Mouse (Mus musculus) ES-CJ7 (cell line): ENCODE data around the gene Myh7.

Source experiments
- DNase-seq: peaks from one replicate; pipeline ENCODE4 v3.0.0; 2011; ENCODE audit warnings: low read depth, low spot score

Myh7 gene

DNA sequence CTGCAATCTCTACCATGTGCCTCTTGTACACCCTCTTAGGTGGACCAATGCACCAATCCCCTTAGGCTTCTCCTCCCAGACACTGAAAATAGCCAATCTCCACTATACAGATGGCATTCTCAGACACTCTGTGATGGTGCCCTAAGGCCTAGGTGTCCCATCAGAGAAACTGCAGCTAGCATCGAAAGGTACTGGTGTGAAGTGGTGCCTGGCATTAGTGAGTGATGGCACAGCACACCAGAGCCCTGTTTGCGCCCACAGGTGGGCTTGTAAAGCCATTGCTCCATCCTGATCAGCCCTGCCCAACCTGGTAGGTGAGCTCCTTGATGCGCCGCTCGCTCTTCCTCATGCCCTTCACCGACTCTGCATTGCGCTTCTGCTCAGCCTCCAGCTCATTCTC, 50.5 kb downstream of the Myh7 start:
- no peak for DNase-seq

DNA sequence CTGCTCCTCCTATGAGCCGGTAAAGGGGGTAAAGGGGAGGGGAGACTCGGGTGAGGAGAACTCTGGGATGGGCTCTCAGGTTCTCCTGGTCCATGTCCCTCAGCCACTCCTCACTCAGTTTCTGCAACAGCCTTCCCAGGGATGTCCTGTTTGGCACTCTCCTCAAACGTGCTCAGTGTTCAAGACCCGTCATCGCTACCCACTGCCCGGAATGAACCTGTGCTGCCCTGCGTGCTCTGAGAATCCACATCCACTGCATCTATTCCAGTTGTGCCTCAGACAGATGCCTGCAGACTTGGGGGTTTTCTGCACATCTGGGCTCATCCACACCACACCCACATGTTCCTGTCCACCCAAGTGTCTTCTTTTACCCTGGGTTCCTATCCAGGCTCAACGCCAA, 51.9 kb downstream of the Myh7 start:
- DNase-seq, result no peak

DNA sequence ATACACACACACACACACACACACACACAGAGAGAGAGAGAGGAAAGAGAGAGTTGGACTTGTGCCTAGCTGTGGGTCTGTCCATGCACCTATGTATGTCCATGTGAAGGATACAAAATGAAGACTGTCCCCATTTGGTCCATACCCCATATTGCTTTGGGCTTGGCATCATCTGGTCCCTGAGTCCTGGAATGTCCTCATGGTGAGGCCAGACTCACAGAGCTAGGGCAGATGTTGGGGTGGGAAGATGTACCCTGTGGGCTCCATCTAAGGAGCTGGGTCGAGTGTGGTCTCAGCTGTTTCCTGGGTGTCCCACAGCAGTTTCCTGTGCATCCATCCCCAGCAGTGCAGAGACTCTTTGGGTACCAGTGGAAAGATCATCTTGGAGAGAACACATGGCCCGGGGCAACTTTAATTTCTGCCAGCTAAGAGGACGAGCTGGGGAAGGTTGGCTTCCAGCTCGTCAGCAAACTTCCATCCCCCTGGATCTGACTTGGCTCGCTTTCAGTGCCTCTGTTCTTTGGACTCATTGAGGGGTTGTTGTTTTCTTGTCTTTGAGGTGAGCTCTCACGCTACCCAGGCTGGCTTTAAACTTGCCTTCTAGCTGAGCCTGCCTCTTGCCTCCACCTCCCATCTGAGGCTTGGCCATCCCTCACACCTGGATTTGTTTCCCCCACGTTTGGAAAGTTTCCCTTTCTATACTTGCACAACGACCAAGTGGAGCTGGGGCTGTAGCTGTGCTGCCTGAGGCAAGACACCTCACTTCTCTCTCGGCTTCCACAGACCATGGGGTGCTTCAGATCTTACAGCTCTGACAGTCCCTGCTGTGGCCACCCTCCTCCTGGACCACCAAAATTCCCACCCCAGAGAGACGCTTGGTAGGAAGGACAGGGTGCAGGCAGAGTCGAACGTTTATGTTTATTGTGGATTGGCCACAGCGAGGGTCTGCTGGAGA, 53.1 kb downstream of the Myh7 start:
- DNase-seq, result no peak

DNA sequence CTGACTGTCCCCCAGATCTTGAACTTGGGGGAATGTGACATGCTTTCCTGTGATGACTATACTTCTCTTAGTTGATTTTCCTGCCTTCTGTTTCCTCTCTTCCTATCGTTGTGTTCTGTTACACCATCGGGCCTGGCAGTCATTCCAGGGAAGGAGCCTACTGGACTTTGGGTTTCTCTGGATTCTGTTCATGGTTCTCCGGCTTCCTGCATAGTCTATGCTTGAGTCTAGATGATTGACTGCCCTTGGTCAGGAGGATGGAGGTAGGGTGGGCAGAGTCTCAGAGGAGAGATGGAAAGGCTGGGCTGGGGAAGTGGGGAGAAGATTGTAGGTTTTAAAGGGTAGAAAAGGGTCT, 54.3 kb downstream of the Myh7 start:
- DNase-seq, result no peak

DNA sequence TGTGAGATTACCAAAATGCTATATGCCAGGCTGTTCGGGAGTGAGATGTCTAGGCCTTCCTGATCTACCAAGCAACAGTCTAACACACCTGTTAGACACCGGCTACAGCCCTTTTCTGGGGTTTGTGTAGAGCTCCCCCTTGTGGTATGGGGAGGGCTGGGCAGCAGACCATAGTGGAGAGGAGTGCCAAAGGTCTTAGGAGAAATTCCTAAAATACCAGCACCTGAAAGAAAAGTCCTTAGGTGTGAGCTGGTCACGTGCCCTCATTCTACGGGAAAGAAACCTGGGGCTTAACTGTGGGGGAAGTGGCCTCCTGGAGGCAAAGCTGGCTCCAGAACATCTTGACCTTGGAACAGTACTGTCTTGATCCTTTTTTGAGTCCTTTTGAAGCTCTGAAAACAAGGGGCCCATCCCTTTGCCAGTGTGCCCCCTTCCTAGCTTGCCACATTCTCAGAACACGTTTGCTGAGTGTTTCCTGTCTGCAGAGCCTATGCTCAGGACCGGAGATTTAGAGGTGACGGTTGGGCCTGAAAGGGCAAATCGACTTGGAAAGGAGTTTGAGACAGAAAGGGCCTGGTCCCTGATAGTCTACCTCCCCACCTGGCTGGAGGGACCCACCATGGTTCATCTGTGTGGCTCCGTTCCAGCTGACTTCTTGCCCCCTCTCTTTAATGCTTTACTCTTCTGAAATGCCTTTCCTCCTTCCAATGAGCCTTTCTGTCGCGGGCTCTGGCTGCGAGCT, 54.8 kb downstream of the Myh7 start:
- DNase-seq, result peak; percentile 93

DNA sequence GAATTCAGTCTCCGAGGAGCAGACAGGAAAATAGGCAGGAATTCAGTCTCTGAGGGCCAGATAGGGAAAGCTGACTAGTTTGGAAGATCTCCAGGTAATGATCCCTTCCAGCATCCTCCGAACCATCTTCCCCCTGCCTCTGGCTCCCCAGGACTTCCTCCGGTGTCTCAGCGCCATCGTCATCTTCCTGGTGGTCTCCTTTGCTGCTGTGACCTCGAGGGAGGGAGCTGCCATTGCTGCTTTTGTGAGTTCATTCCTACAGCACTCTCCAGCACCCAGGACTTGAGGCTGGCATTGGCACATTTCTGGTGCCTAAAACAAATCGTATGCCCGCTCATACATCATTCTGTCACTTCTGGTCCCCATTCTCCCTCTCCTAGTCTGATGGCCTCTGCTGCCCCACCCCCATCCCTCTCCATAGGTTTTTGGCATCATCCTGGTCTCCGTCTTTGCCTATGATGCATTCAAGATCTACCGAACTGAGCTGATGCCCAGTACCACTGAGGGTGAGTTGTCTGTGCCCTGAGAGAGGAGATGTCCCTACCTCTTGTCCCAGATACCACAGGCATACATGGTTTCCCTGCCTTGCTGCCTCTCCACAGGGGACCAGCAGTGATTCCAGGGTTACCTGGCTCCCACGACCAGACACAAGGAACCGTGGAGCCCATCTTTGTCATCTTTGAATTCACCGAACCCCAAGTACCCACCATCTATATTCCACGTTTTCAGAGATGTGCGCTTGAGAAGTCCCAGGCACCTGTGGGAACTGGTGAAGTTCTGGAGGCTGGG, 55.8 kb downstream of the Myh7 start:
- no peak for DNase-seq

DNA sequence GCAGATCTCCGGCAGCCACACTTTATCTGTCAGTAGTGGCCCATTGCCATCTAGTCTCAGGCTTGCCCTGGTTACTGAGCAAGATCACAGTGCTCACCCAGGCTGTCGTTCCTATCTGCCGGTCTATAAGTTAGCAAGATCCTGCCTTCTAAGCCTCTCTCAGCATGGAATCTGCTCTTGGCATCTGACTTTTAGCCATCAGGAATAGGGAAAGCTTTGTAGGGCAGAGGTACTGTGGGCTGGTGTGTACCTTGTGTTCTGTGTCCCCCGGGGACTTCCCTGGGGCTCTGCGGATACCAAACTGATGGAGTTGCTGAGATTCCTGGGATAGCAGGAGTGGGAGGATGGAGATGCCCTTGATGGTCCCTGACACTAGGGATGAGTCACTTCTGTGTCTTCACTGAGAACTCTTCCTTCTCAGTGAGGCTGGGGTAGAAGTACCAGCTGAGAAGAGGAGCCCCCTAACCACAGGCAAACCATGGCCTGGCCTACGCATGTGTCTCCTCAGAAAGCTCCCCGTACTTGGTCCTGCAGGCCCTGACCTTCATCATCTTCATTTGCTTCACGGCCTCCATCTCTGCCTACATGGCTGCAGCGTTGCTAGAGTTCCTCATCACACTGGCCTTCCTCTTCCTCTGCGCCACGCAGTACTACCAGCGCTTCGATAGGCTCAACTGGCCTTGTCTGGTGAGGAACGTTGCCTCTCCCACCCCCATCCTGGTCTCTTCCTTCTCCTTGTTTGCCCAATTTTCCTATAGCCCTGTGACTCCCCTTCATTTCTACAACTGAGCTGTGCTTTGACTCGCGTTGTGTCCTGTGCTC, 56.9 kb downstream of the Myh7 start:
- no peak for DNase-seq

DNA sequence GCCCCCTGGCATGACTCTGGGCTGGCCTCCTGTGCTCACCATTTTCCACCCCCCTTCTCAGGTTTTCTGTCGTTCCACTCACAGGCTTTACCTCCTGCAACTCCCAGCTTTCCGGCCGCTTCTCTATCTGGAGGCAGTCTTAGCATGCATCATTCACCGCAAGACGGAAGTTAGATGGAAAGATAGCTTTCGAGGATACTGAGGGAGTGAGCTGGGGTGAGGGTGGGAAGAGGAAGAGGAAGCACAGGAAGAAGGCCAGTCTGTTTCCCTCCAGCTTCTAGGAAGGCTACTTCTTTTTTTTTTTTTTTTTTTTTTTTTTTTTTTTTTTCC, 57.6 kb downstream of the Myh7 start:
- DNase-seq, result no peak

DNA sequence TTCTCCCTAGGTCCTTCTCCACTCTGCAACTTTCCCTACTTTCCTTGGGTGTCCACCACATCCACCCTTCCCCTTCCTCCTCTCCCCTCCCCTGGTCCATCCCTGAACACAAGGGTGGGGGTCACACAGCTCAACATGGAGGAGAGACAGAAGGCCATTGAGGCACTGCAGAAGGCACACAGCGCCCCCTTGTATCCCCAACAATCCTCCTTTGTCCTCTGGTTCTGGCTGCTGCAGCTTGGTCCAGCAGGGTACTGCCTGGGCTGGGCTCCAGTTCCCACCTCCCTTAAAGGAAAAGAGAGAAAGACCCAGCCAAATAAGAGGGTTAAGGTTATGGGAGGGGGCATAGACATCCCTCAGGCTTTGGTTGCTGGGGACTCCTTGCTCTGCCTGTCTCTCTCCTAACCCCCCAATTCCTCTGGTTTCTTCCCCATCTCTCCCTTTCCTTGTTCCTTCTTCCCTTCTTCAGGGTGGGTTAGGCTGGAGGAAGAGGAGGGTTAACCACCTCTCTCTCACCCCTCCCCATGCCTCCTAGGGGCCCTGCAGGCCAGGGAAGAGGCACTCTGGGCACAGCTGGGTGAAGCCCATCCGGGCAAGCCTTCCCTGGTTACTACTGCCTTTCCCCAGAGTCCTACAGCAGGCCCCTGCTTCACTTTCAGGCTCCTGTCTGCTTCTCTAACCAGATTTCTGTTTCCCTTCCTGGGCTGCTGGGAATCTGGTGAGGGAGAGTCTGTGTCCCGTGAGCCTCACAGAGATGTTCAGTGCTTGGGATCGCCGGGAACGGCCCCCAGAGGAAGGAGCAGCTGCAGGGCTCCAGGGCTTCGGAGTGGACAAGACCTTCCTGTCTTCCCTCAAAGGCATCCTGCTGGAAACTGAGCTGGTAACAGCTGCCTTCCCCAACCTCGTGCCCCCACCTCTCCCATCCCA, 58.3 kb downstream of the Myh7 start, which contains the start of gene Cmtm5:
Gene Cmtm5, plus strand, starts transcription at position 358 of the 927 bp plus-strand sequence.
- no peak for DNase-seq

DNA sequence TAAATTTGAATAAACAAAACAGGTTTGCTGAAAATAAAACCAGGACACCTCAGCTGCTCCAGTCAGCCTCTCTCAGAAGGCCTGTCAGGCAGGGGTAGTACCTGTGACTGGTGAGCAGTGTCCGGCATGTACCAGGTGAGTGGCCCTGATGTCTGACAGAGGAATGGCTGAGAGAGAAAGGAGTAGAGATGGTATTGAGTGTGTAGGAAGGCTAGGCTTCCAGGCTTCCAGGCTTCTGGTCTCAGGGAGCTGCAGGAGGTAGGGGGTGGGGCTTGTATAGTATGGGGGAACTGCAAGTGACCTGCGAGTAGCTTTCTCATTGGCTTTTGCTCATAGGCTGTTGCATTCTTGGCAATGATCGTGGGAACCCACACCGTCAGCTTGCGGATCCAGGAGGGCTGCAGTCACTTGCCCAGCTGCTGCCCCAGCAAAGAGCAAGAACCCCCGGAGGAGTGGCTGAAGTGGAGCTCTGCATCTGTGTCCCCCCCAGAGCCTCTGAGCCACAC, 61.7 kb downstream of the Myh7 start, which contains the start of gene Il25:
Gene Il25, plus strand, starts transcription at position 51 of the 506 bp plus-strand sequence.
- peak; percentile 21 for DNase-seq

DNA sequence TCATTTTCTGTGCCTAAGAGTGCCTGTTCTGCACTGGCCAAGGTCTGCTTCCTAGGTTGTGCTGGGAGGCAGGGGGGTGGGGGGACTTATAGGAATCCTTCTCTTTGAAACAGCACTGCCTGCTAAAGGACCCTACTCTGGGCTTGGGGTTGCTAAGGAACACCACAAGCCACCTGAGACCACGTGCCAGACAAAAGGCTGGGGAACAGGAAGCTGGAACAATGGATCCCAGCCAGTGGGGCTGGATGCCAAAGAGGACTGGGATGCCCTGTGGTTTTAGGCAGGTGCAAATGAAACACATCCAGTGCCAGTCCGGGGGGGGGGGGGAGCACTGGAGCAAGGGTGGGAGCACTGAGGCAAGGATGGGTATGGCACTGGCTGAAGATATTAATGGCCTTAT, 64.0 kb downstream of the Myh7 start:
- DNase-seq, result peak; percentile 59

DNA sequence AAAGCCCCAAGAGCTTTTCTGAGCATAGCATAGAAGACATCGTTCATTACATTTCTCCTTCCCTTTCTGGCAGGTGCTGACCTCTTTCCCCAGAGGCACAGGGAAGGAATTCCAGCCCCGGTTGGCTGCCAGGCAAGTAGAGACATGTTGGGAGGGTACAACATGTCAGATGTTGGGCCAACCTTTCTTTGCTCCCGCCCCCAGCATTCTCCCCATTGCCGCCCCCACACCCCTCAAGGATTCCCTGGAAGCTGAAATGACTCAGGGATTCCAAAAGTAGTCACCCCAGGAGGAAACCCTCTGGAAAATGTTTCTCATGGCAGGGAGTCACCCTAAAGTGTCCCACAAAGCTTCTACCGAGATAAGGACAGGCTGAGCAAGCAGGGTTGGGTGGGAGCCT, 64.6 kb downstream of the Myh7 start:
- no peak for DNase-seq

DNA sequence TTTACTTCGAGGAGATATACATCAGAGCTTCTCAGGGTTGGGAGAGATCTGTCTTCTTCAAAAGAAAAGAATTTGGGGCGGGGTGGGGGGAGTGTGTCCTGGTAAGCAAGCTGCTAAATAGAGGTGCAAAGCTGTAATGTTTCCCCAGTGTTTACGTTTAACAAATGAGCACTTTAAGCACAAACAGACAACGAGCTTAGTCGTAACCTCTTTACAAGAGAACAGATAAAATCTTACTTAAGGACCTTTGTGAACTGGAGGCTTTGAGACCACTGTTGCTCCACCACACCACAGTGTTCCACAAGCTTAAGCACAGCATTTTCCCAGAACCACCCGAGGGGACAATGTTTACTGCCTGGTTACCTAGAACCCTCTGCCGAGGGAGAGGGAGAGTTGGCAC, 67.1 kb downstream of the Myh7 start:
- DNase-seq, result no peak

DNA sequence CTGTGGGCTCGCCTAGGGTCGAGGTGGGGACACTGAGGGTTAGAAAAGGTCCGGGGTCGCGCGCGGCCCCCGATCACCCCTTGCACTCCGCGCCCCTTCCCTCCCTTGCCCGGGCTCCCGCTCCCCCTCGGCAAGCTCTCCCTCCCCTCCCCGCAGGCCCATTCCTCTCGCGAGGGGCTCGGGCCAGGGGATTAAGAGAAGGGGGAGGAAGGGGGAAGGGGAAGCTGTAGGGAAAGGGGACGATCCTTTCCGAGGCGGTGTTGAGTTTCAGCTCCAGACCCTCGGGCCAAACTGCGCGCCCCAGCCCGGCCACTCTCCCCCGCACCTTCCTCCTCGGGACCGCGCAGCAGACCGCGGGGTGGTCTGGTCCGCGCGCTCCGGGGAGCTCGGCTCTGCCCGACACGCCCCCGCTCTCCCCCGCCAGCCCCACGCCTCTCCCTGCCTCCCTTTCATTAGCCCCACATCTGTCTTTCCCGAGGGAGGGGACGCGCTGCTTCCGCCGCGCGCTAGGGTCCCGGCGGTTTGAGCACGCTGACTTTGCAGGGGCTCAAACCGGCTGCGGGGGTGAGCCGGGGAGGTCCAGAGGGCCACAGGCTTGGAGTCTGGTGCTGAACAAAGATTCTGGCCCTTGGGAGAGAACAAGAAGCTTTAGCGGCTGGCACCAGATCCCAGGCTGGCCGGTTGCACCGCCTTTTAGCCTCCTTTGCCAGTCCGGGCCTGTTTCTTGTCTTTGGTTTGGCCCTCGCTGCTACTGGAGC, 67.8 kb downstream of the Myh7 start:
- peak; percentile 75 for DNase-seq

DNA sequence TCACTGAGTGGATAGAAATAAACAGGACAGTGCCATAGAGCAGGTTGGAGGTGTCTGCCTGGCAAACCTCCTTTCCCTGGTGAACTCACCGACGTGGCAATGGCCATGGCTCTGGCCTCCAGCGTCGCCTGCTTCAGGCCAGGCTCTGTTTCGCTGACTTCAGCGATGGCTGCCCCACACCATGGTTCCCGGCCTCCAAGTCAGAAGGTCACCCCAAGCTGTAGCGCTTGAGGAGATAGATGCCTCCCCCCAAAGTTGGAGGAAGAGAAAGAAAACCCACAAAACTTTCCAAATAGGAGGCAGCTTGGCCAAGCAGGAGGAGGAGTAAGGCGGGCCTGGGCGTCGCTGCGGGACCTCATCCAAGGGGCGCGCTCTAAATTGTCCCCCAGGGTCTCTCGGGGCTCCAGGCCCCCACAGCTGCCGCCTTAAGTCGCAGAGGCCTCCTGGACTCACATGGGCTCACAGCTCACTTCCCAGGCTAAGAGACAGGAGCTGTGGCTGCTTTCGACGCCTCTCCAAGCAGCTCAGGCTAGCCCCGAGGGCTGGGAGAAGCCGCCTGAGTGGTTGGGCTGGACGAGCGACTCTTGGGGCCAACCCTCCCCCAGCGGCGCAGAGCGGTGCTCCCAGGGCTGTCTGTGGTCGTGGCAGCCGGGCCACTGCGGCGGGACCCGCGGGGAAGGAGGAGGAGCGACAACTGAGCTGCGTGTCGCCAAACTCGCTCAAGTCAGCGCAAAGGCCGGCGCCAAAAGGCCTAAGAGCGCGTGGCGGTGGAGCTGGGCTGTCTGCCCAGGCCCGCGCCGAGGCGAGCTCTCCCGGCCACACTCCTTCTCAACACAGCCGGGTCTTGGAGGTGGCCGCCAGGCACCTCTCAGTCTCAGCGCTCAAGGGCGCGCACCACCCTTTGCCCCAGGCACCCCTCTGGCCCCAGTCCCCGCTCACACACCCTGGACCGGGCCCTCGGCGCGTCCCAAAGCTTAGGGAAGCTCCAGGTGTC, 68.8 kb downstream of the Myh7 start, which contains the start of gene Efs:
Gene Efs, minus strand, starts transcription at position 778 of the 994 bp plus-strand sequence.
- peak; percentile 48 for DNase-seq

DNA sequence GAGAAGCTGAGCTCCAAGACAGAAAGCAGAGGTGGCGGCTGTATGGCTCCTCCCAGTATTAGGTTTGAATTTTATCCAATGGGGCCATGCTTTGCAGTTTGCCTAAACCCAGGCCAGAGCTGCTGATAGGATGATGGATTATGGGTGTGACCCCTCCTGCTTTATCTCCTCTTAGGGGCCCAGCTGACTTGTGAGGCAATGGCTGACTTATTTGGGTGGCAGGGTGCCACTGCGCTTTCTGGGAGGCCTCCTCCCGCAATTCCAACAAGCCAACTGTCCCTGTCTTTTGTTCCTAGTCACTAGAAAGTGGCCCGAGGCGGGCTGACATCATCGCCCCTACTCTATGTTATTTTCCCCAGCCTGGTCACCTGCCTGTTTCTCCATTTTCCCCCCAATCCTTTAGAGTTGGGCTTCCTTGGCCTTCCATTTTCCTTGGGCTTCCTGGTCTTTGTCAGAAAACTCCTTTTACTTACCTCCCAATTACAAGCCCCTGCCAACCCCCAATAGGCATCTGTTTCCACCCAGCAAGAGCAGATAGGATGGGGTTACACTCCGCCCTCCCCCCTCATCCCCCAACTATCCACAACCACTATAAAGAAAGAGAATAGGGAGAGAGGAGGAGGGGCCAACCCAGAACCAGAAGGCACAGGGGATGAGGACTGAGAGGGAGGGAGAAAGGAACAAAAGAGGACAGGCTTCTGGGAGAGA, 69.6 kb downstream of the Myh7 start:
- peak; percentile 42 for DNase-seq
